Mouse (Mus musculus): ENCODE data around the gene Gstm5. TPM values are rescaled to one million over a fixed set of nuclear protein-coding genes. Genes with fewer than 3 reads are reported as not detected.

Gene Gstm5
- polyA plus RNA-seq, 1 experiment = 25.4 TPM

DNA sequence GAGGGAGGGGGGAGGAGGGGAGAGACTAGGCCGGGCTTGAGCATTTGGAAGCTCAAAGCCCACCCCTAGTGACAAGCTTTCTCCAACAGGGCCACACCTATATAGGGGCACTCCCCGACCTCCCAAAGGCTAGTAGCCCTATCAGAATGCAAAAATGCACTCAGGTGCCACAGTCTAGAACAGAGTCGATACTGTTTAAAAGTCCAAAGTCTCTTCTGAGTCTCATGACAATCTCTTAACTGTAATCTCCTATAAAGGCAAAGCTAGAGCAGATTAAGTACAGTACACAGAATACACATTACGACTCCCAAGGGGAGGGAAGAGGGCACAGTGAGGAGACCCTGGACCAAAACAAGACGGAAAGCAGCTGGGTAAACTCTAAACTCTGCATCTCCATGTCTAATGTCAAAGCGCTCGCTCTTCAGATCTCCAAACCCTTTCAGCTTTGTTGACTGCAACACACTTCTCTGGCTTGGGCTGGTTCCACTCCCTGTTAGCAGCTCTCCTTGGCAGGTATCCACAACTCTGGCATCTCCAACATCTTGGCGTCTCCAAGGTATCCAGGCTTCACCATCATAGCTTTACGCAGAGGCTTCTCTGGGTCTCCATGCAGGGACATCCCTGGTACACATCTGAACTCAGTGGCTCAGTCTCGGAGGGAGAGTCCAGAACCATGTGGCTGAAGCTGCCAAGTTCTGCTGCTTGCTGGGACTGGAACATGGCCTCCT, 30.1 kb upstream of the Gstm5 start:
- TF ChIP-seq TCF3 (IDR thresholded peaks at IDR 0.05; ENCODE audit: insufficient read length, low read depth) (no peak), CEBPB (IDR thresholded peaks at IDR 0.05; ENCODE audit: insufficient read depth, poor library complexity, severe bottlenecking) (no peak), POLR2AphosphoS2 (IDR thresholded peaks at IDR 0.05; ENCODE audit: insufficient read length, low read depth) (no peak), MAX (IDR thresholded peaks at IDR 0.05; ENCODE audit: low read depth) (no peak), USF1 (IDR thresholded peaks at IDR 0.05; ENCODE audit: low read depth) (no peak), POLR2A (IDR thresholded peaks at IDR 0.05; ENCODE audit: insufficient read length, low read depth) (no peak)

DNA sequence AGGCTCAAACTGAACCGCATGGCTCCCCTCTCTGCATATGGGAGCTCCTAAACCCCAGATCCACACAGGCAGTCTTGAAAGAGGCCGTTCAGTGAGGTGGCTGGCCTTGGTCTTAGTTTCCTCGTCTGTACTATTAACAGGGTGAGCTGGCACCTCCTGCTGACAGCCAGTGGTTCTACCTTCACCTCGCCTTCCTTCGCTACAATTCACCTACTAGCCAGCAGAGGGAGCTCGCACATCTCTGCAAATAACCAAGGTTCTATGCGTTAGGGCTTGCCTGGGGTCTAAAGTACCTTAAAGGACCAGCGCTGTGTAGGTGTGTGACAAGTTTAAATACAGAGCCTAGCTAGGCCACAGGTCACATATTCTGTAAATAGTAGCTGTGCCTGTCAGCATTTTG, 28.5 kb upstream of the Gstm5 start:
- Histone ChIP-seq H3K79me2 (ENCODE audit: control insufficient read depth, insufficient read depth) (no peaks in the 10 kb centered on the region), H3K36me3 (ENCODE audit: control insufficient read depth, insufficient read depth) (no peaks in the 10 kb centered on the region), H3K27me3 (ENCODE audit: control insufficient read depth, insufficient read depth, insufficient read length) (no peaks in the 10 kb centered on the region), H3K4me3 (no peak overlapping the region), H3ac (ENCODE audit: control insufficient read depth, insufficient read length) (no peak overlapping the region), H3K4me2 (ENCODE audit: low read depth) (no peak overlapping the region)
- no peak for TF ChIP-seq POLR2A (IDR thresholded peaks at IDR 0.05; ENCODE audit: insufficient read length, low read depth)
- TF ChIP-seq TCF3 (IDR thresholded peaks at IDR 0.05; ENCODE audit: insufficient read length, low read depth) = no peak
- no peak for TF ChIP-seq MYOG (IDR thresholded peaks at IDR 0.05; ENCODE audit: control insufficient read depth in 1 of 3, insufficient read depth in 1 of 3, insufficient read length in 2 of 3, low read depth in 2 of 3)
- TF ChIP-seq MYOD1 (IDR thresholded peaks at IDR 0.05; ENCODE audit: control insufficient read depth in 1 of 3, insufficient read length in 2 of 3, low read depth in 2 of 3) = no peak

More for the DNA sequence above, 30.1 kb upstream of the Gstm5 start:
- Histone ChIP-seq H3ac (ENCODE audit: control insufficient read depth, insufficient read length) (no peak overlapping the region), H3K4me3 (no peak overlapping the region), H3K4me2 (ENCODE audit: low read depth) (no peak overlapping the region), H3K27me3 (ENCODE audit: control insufficient read depth, insufficient read depth, insufficient read length) (no peaks in the 10 kb centered on the region), H3K79me2 (ENCODE audit: control insufficient read depth, insufficient read depth) (no peaks in the 10 kb centered on the region), H3K36me3 (ENCODE audit: control insufficient read depth, insufficient read depth) (no peaks in the 10 kb centered on the region)

DNA sequence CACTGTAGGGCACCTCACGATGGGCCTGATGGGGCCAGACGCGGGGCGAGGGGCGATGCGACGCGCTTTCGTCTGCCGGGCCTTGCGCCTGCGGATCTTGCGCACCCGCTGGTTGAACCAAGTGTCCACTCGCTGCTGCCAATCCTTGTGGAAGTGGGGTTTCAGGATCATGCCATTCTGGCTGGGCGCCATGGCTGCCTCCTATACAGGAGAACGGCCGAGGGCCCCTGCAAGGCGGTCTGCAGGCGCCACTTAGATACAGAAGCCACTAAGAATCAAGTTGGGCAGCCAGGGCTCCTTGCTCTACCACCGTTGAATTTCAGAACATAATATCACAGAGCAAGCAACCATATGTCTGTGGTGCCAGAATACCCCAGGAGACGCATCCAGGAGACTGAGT, 27.2 kb upstream of the Gstm5 start:
- TF ChIP-seq REST (IDR thresholded peaks at IDR 0.05; ENCODE audit: insufficient read depth, insufficient read length) = no peak
- TF ChIP-seq MYOD1 (IDR thresholded peaks at IDR 0.05; ENCODE audit: control insufficient read depth in 1 of 3, insufficient read length in 2 of 3, low read depth in 2 of 3) = no peak
- no peak for TF ChIP-seq SRF (IDR thresholded peaks at IDR 0.05; ENCODE audit: control insufficient read depth, insufficient read length, low read depth)
- TF ChIP-seq E2F4 (IDR thresholded peaks at IDR 0.05; ENCODE audit: insufficient read depth) = no peak
- no peak for TF ChIP-seq POLR2AphosphoS2 (IDR thresholded peaks at IDR 0.05; ENCODE audit: insufficient read length, low read depth)
- no peak for TF ChIP-seq TCF3 (IDR thresholded peaks at IDR 0.05; ENCODE audit: insufficient read length, low read depth)
- no peak for TF ChIP-seq POLR2A (IDR thresholded peaks at IDR 0.05; ENCODE audit: insufficient read length, low read depth)
- no peak for TF ChIP-seq USF1 (IDR thresholded peaks at IDR 0.05; ENCODE audit: low read depth)
- no peak for TF ChIP-seq CEBPB (IDR thresholded peaks at IDR 0.05; ENCODE audit: insufficient read depth, poor library complexity, severe bottlenecking)
- no peak for TF ChIP-seq MAX (IDR thresholded peaks at IDR 0.05; ENCODE audit: low read depth)
- no peak for TF ChIP-seq MYOG (IDR thresholded peaks at IDR 0.05; ENCODE audit: control insufficient read depth in 1 of 3, insufficient read depth in 1 of 3, insufficient read length in 2 of 3, low read depth in 2 of 3)
- no peak for TF ChIP-seq TCF12 (IDR thresholded peaks at IDR 0.05; ENCODE audit: insufficient read depth, poor library complexity, severe bottlenecking)
- no peak overlapping the region for H3K4me2 ChIP-seq (ENCODE audit: low read depth)
- H3K27me3 ChIP-seq (ENCODE audit: control insufficient read depth, insufficient read depth, insufficient read length) = no peaks in the 10 kb centered on the region
- H3K79me2 ChIP-seq (ENCODE audit: control insufficient read depth, insufficient read depth) = no peaks in the 10 kb centered on the region
- H3K4me3 ChIP-seq = no peak overlapping the region
- H3K36me3 ChIP-seq (ENCODE audit: control insufficient read depth, insufficient read depth) = no peaks in the 10 kb centered on the region
- no peak overlapping the region for H3ac ChIP-seq (ENCODE audit: control insufficient read depth, insufficient read length)

DNA sequence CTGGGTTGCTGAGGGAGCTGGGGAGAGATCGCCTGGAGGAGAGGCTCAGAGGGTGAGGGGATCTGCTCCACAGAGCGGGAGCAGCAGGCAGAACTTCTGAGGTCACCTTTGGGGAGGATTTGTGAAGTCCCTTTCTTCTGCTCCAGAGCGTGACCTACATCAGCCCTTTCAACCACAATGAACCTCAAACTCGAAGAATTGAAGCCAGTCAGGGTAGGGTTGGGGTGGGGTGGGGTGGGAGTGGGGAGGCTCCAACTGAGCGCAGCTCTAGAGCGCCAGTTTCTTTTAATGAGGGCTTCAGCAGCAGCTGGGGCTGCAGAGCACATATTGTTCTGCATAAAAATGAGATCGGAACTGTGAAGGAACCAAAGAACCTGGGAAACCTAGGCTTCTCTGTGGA, 26.5 kb upstream of the Gstm5 start:
- no peaks in the 10 kb centered on the region for H3K36me3 ChIP-seq (ENCODE audit: control insufficient read depth, insufficient read depth)
- H3K4me3 ChIP-seq = no peak overlapping the region
- no peak overlapping the region for H3K4me2 ChIP-seq (ENCODE audit: low read depth)
- TF ChIP-seq TCF3 (IDR thresholded peaks at IDR 0.05; ENCODE audit: insufficient read length, low read depth) (no peak), MYOG (IDR thresholded peaks at IDR 0.05; ENCODE audit: control insufficient read depth in 1 of 3, insufficient read depth in 1 of 3, insufficient read length in 2 of 3, low read depth in 2 of 3) (no peak), POLR2AphosphoS2 (IDR thresholded peaks at IDR 0.05; ENCODE audit: insufficient read length, low read depth) (no peak), MYOD1 (IDR thresholded peaks at IDR 0.05; ENCODE audit: control insufficient read depth in 1 of 3, insufficient read length in 2 of 3, low read depth in 2 of 3) (no peak), SRF (IDR thresholded peaks at IDR 0.05; ENCODE audit: control insufficient read depth, insufficient read length, low read depth) (no peak), USF1 (IDR thresholded peaks at IDR 0.05; ENCODE audit: low read depth) (no peak), CEBPB (IDR thresholded peaks at IDR 0.05; ENCODE audit: insufficient read depth, poor library complexity, severe bottlenecking) (no peak), REST (IDR thresholded peaks at IDR 0.05; ENCODE audit: insufficient read depth, insufficient read length) (no peak), POLR2A (IDR thresholded peaks at IDR 0.05; ENCODE audit: insufficient read length, low read depth) (no peak)
- H3K27me3 ChIP-seq (ENCODE audit: control insufficient read depth, insufficient read depth, insufficient read length) = no peaks in the 10 kb centered on the region
- no peak overlapping the region for H3ac ChIP-seq (ENCODE audit: control insufficient read depth, insufficient read length)
- no peaks in the 10 kb centered on the region for H3K79me2 ChIP-seq (ENCODE audit: control insufficient read depth, insufficient read depth)

DNA sequence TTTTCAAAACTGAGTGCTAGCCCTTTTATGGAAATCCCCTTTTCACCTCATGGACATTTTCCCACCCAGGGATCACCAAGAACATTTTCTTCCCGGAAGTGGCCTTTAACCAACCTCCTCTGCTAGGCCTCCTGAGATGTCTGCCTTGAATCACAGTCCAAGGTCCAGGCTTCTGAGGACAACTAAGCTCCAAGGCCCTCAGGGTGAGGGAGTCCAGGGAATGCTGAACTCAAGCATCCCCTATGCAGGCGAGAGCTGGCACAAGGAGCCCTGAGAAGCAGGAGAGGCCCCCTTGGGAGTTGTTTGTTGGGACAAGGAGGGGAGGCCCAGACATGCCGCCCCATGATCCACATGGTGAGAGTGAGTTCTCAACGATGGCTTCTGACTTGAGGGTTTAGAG, 25.7 kb upstream of the Gstm5 start:
- Histone ChIP-seq H3K4me3 (no peak overlapping the region), H3K79me2 (ENCODE audit: control insufficient read depth, insufficient read depth) (no peaks in the 10 kb centered on the region), H3K4me2 (ENCODE audit: low read depth) (no peak overlapping the region), H3K27me3 (ENCODE audit: control insufficient read depth, insufficient read depth, insufficient read length) (no peaks in the 10 kb centered on the region), H3ac (ENCODE audit: control insufficient read depth, insufficient read length) (no peak overlapping the region), H3K36me3 (ENCODE audit: control insufficient read depth, insufficient read depth) (no peaks in the 10 kb centered on the region)
- no peak for TF ChIP-seq CEBPB (IDR thresholded peaks at IDR 0.05; ENCODE audit: insufficient read depth, poor library complexity, severe bottlenecking)
- TF ChIP-seq MAX (IDR thresholded peaks at IDR 0.05; ENCODE audit: low read depth) = no peak
- no peak for TF ChIP-seq USF1 (IDR thresholded peaks at IDR 0.05; ENCODE audit: low read depth)
- no peak for TF ChIP-seq MYOD1 (IDR thresholded peaks at IDR 0.05; ENCODE audit: control insufficient read depth in 1 of 3, insufficient read length in 2 of 3, low read depth in 2 of 3)
